Mouse (Mus musculus) layer of hippocampus, adult 8-10 months (tissue): ENCODE results near the gene Iqschfp. TPM values are rescaled to one million over a fixed set of nuclear protein-coding genes. Genes with fewer than 3 reads are reported as not detected.

Experiments
- total RNA-seq, 4 experiments: library from RNA; stranded (reverse); gene quantifications; 2 replicates each; pipeline ENCODE4 v1.2.4; 2022

Iqschfp gene
- total RNA-seq, 4 experiments from 2014 or later: 10.0 to 16.4 (median 14.6) TPM

Other genes with a start within 250 kb of the Iqschfp start
- gene Iqcj, start within 50 bp of the Iqschfp start, total RNA-seq: 1 to 10 TPM; 2.9 to 4.8 (median 3.6) TPM
- 100 to 1,000 TPM; 220 to 285 (median 244) TPM for gene Schip1, start 172.6 kb downstream of the Iqschfp start, total RNA-seq